Mouse (Mus musculus) E14TG2a.4 (cell line): ENCODE measurements at regions not wholly inside any gene's neighbourhood (a gene's known extent, or its start where the extent isn't known, plus 50 kb on each side); places are given as distances from the start of the nearest gene placed in this dataset.

Source experiments
- CTCF ChIP-seq: conservative IDR thresholded peaks from 2 replicates; pipeline ENCODE4 v1.5.1; 2014; ENCODE audit warnings: low read length
- NANOG ChIP-seq: IDR thresholded peaks from 2 replicates; pipeline ENCODE4 v1.6.1; 2014; ENCODE audit warnings: borderline replicate concordance, low read length, mixed read lengths
- POU5F1 ChIP-seq: IDR thresholded peaks from 2 replicates; pipeline ENCODE4 v1.6.1; 2014; ENCODE audit warnings: low read length, borderline replicate concordance

GRCm38 (mm10) chr6:51332841-51333240 lies 99.6 kb upstream of the Nfe2l3 start:
- TF ChIP-seq CTCF (no peak), NANOG (no peak), POU5F1 (no peak)
